Mouse (Mus musculus) CH12.LX (cell line): Measurements from ENCODE around the gene Abraxas2. TPM values are rescaled to one million over a fixed set of nuclear protein-coding genes. Genes with fewer than 3 reads are reported as not detected.

Experiments used
- DNase-seq: peaks from one replicate; pipeline ENCODE4 v3.0.0-alpha.2; 2013; ENCODE audit errors: extremely low read depth
- H3K27ac ChIP-seq: 2 replicates; pipeline ENCODE4 v1.5.1; 2012; ENCODE audit warnings: low read depth, mild to moderate bottlenecking, control low read depth, moderate library complexity; ENCODE audit not compliant: insufficient read depth
- H3K27me3 ChIP-seq: replicated peaks from 2 replicates; pipeline ENCODE3; 2012; ENCODE audit warnings: inconsistent platforms
- H3K36me3 ChIP-seq, 2 experiments: replicated peaks in 1 of 2; 2 replicates each; pipeline versions ENCODE3 to v1.6.1; 2012; ENCODE audit warnings: inconsistent platforms in 1 of 2, low read length in 1 of 2, mild to moderate bottlenecking in 1 of 2, mixed read lengths in 1 of 2, moderate library complexity in 1 of 2; ENCODE audit not compliant: control insufficient read depth in 1 of 2, insufficient read depth in 1 of 2
- H3K4me1 ChIP-seq, 2 experiments: 2 replicates each; pipeline ENCODE4 v1.6.1; 2012; ENCODE audit warnings: inconsistent platforms in 1 of 2, moderate library complexity in 1 of 2; ENCODE audit not compliant: insufficient read depth in 2 of 2, control insufficient read depth in 1 of 2
- H3K4me2 ChIP-seq: 2 replicates; pipeline ENCODE4 v1.6.1; 2012; ENCODE audit warnings: low read depth, mild to moderate bottlenecking, control low read depth; ENCODE audit not compliant: poor library complexity, insufficient read depth, severe bottlenecking
- H3K4me3 ChIP-seq, 3 experiments: fragments of 150-350 bp in 1 of 3; sonication (generic) in 1 of 3; replicated peaks in 1 of 3; 2 replicates each; pipeline versions ENCODE3 to v1.5.1; 2011 to 2012; ENCODE audit warnings: low read depth in 2 of 3, low read length in 2 of 3, mild to moderate bottlenecking in 2 of 3, moderate library complexity in 2 of 3, control low read depth in 1 of 3, improper control_type of control experiment in 1 of 3, inconsistent platforms in 1 of 3, mixed read lengths in 1 of 3; ENCODE audit not compliant: poor library complexity in 1 of 3
- H3K79me2 ChIP-seq: replicated peaks from 2 replicates; pipeline ENCODE4 v1.6.1; 2012; ENCODE audit warnings: mild to moderate bottlenecking, moderate library complexity; ENCODE audit not compliant: control insufficient read depth, poor library complexity, insufficient read depth, severe bottlenecking; ENCODE audit errors: extremely low read depth
- H3K9ac ChIP-seq: 2 replicates; pipeline ENCODE4 v1.6.1; 2012; ENCODE audit warnings: low read depth, mild to moderate bottlenecking, control low read depth, moderate library complexity; ENCODE audit not compliant: insufficient read depth
- H3K9me3 ChIP-seq: replicated peaks from 2 replicates; pipeline ENCODE3; 2012; ENCODE audit warnings: low read length, inconsistent platforms, mixed read lengths
- BHLHE40 ChIP-seq: IDR thresholded peaks from 2 replicates; pipeline ENCODE4 v1.6.1; 2011; ENCODE audit warnings: mild to moderate bottlenecking, low read depth, low read length, improper control_type of control experiment
- CHD1 ChIP-seq: IDR thresholded peaks from 2 replicates; pipeline ENCODE4 v1.6.1; 2012; ENCODE audit warnings: low read depth, low read length, improper control_type of control experiment, inconsistent platforms
- CHD2 ChIP-seq: IDR thresholded peaks from 2 replicates; pipeline ENCODE4 v1.6.1; 2011; ENCODE audit warnings: low read length, improper control_type of control experiment
- CTCF ChIP-seq, 2 experiments: IDR thresholded peaks in 1 of 2; conservative IDR thresholded peaks in 1 of 2; 2 replicates each; pipeline ENCODE4 v1.5.1; 2011 to 2012; ENCODE audit warnings: low read depth in 2 of 2, low read length in 2 of 2, improper control_type of control experiment in 1 of 2, inconsistent platforms in 1 of 2, mild to moderate bottlenecking in 1 of 2, moderate library complexity in 1 of 2
- E2F4 ChIP-seq: IDR thresholded peaks from 2 replicates; pipeline ENCODE4 v1.6.1; 2011; ENCODE audit warnings: low read depth, low read length, improper control_type of control experiment; ENCODE audit not compliant: insufficient replicate concordance
- ELF1 ChIP-seq: IDR thresholded peaks from 2 replicates; pipeline ENCODE4 v1.6.1; 2014; ENCODE audit warnings: low read depth, mild to moderate bottlenecking, inconsistent platforms, low read length, improper control_type of control experiment
- GABPA ChIP-seq: IDR thresholded peaks from 2 replicates; pipeline ENCODE4 v1.6.1; 2012; ENCODE audit warnings: low read depth, low read length, improper control_type of control experiment, inconsistent platforms; ENCODE audit not compliant: insufficient replicate concordance
- HCFC1 ChIP-seq: IDR thresholded peaks from 2 replicates; pipeline ENCODE4 v1.6.1; 2012; ENCODE audit warnings: low read depth, mild to moderate bottlenecking, inconsistent platforms, low read length, improper control_type of control experiment
- IRF4 ChIP-seq: IDR thresholded peaks from 2 replicates; pipeline ENCODE4 v1.6.1; 2014; ENCODE audit warnings: low read depth, mild to moderate bottlenecking, inconsistent platforms, low read length, improper control_type of control experiment
- JUN ChIP-seq: IDR thresholded peaks from 2 replicates; pipeline ENCODE4 v1.6.1; 2011; ENCODE audit warnings: low read depth, mild to moderate bottlenecking, low read length, improper control_type of control experiment, moderate library complexity; ENCODE audit not compliant: insufficient read depth
- JUND ChIP-seq: conservative IDR thresholded peaks from 2 replicates; pipeline ENCODE4 v1.6.1; 2011; ENCODE audit warnings: low read depth, low read length, improper control_type of control experiment
- KAT2A ChIP-seq: IDR thresholded peaks from 2 replicates; pipeline ENCODE4 v1.6.1; 2012; ENCODE audit warnings: low read length, improper control_type of control experiment, inconsistent platforms; ENCODE audit not compliant: insufficient replicate concordance
- MAFK ChIP-seq: IDR thresholded peaks from 2 replicates; pipeline ENCODE4 v1.6.1; 2011; ENCODE audit warnings: low read length, improper control_type of control experiment; ENCODE audit not compliant: insufficient replicate concordance
- MAX ChIP-seq: IDR thresholded peaks from 2 replicates; pipeline ENCODE4 v1.6.1; 2011; ENCODE audit warnings: low read length, improper control_type of control experiment
- MAZ ChIP-seq: IDR thresholded peaks from 2 replicates; pipeline ENCODE4 v1.6.1; 2012; ENCODE audit warnings: low read depth, mild to moderate bottlenecking, inconsistent platforms, low read length, improper control_type of control experiment, moderate library complexity
- MEF2A ChIP-seq: IDR thresholded peaks from 2 replicates; pipeline ENCODE4 v1.6.1; 2014; ENCODE audit warnings: low read depth, mild to moderate bottlenecking, inconsistent platforms, low read length, improper control_type of control experiment, borderline replicate concordance
- MXI1 ChIP-seq: IDR thresholded peaks from 2 replicates; pipeline ENCODE4 v1.6.1; 2011; ENCODE audit warnings: mild to moderate bottlenecking, low read depth, low read length, improper control_type of control experiment
- MYC ChIP-seq: IDR thresholded peaks from 2 replicates; pipeline ENCODE4 v1.6.1; 2011; ENCODE audit warnings: low read depth, mild to moderate bottlenecking, improper control_type of control experiment, low read length
- NELFE ChIP-seq: IDR thresholded peaks from 2 replicates; pipeline ENCODE4 v1.6.1; 2011; ENCODE audit warnings: low read depth, low read length, improper control_type of control experiment
- NRF1 ChIP-seq: IDR thresholded peaks from 2 replicates; pipeline ENCODE4 v1.6.1; 2014; ENCODE audit warnings: low read depth, mild to moderate bottlenecking, inconsistent platforms, low read length, improper control_type of control experiment, moderate library complexity
- PAX5 ChIP-seq: IDR thresholded peaks from 2 replicates; pipeline ENCODE4 v1.6.1; 2012; ENCODE audit warnings: low read length, inconsistent platforms, mixed read lengths
- POLR2A ChIP-seq: IDR thresholded peaks from 2 replicates; pipeline ENCODE4 v1.6.1; 2011; ENCODE audit warnings: low read depth, mild to moderate bottlenecking, improper control_type of control experiment, low read length
- POLR2AphosphoS2 ChIP-seq: IDR thresholded peaks from 2 replicates; pipeline ENCODE4 v1.6.1; 2011; ENCODE audit warnings: low read depth, low read length, improper control_type of control experiment
- RCOR1 ChIP-seq: conservative IDR thresholded peaks from 2 replicates; pipeline ENCODE4 v1.6.1; 2012; ENCODE audit warnings: low read depth, mild to moderate bottlenecking, inconsistent platforms, low read length, improper control_type of control experiment
- SIN3A ChIP-seq: IDR thresholded peaks from 2 replicates; pipeline ENCODE4 v1.6.1; 2012; ENCODE audit warnings: low read length, improper control_type of control experiment, inconsistent platforms
- SMC3 ChIP-seq: IDR thresholded peaks from 2 replicates; pipeline ENCODE4 v1.6.1; 2011; ENCODE audit warnings: low read depth, low read length, improper control_type of control experiment
- TBP ChIP-seq: conservative IDR thresholded peaks from 2 replicates; pipeline ENCODE4 v1.6.1; 2011; ENCODE audit warnings: low read depth, low read length, improper control_type of control experiment
- TCF12 ChIP-seq: IDR thresholded peaks from 2 replicates; pipeline ENCODE4 v1.6.1; 2014; ENCODE audit warnings: low read depth, mild to moderate bottlenecking, inconsistent platforms, low read length, improper control_type of control experiment
- UBTF ChIP-seq: IDR thresholded peaks from 2 replicates; pipeline ENCODE4 v1.6.1; 2012; ENCODE audit warnings: low read depth, mild to moderate bottlenecking, inconsistent platforms, low read length, improper control_type of control experiment, moderate library complexity
- USF2 ChIP-seq: conservative IDR thresholded peaks from 2 replicates; pipeline ENCODE4 v1.6.1; 2011; ENCODE audit warnings: low read depth, low read length, improper control_type of control experiment
- ZC3H11A ChIP-seq: IDR thresholded peaks from 2 replicates; pipeline ENCODE4 v1.6.1; 2012; ENCODE audit warnings: low read depth, mild to moderate bottlenecking, inconsistent platforms, low read length, improper control_type of control experiment
- ZKSCAN1 ChIP-seq: IDR thresholded peaks from 2 replicates; pipeline ENCODE4 v1.6.1; 2012; ENCODE audit warnings: low read depth, inconsistent platforms, low read length, improper control_type of control experiment, borderline replicate concordance
- ZMIZ1 ChIP-seq: IDR thresholded peaks from 2 replicates; pipeline ENCODE4 v1.6.1; 2012; ENCODE audit warnings: low read depth, mild to moderate bottlenecking, inconsistent platforms, low read length, improper control_type of control experiment
- ZNF384 ChIP-seq: IDR thresholded peaks from 2 replicates; pipeline ENCODE4 v1.6.1; 2012; ENCODE audit warnings: low read depth, low read length, improper control_type of control experiment, inconsistent platforms
- dilution Hi-C: fragments of 300-500 bp; cut with MboI; formaldehyde crosslinking; loops from 2 replicates; pipeline ENCODE4 v1.14.3; 2020; ENCODE audit warnings: low sequenced_read_pairs; ENCODE audit not compliant: extremely low pct_unique_long_range_greater_than_20kb, extremely low pct_ligation_motif_present
- in situ Hi-C: fragments of 300-500 bp; cut with MboI; formaldehyde crosslinking; loops from 3 replicates; pipeline ENCODE4 v1.14.3; 2019; ENCODE audit warnings: low sequenced_read_pairs, low pct_ligation_motif_present, low pct_unique_long_range_greater_than_20kb, mixed read lengths
- polyA plus RNA-seq: library from polyadenylated mRNA; unstranded; fragments of >175 nt; gene quantifications from 2 replicates; pipeline ENCODE4 v1.2.1, GENCODE M21; 2012; ENCODE audit warnings: low read depth; ENCODE audit not compliant: insufficient read length
- total RNA-seq, 2 experiments: library from RNA; depleted of rRNA; stranded (reverse); fragments of 300-350 nt in 1 of 2; fragments of >200 nt in 1 of 2; gene quantifications; 2 replicates each; pipeline ENCODE4 v1.2.3; 2012 to 2014

The Abraxas2 gene
- total and polyA plus RNA-seq, 3 experiments = 20.1 to 28.4 (median 21.3) TPM

GRCm38 (mm10) chr7:132812619-132813415, 46.2 kb upstream of the Abraxas2 start (continued):
- TF ChIP-seq UBTF (no peak), ELF1 (peak; percentile 44; the same call in 1 of the 2 replicates), KAT2A (no peak)

- peak within 1 kb of the TSS; percentile 65 to 82 (median 81) for H3K4me3 ChIP-seq
- peak within 1 kb of the TSS; percentile 71 for H3K27ac ChIP-seq
- H3K4me2 ChIP-seq = peak within 1 kb of the TSS; percentile 96
- H3K9ac ChIP-seq = peak within 1 kb of the TSS; percentile 82
- peaks cover 7 to 59% of the 10 kb centered on the region in 2 experiments for H3K4me1 ChIP-seq
- no peak for DNase-seq
- peaks cover 40% of the 10 kb centered on the region for H3K79me2 ChIP-seq
- in situ Hi-C loops (no loop called here), dilution Hi-C loops (no loop called here)
- no peaks in the 10 kb centered on the region for H3K27me3 ChIP-seq
- H3K36me3 ChIP-seq = peaks cover 0 to 2% of the 10 kb centered on the region in 2 experiments
- no peaks in the 10 kb centered on the region for H3K9me3 ChIP-seq
- TF ChIP-seq ELF1 (peak; percentile 78), NRF1 (peak; percentile 76), JUND (no peak), CHD1 (no peak; the same call in 1 of the 2 replicates), CHD2 (no peak), CTCF (conservative IDR thresholded peaks at IDR 0.05 in 1 of 2, IDR thresholded peaks at IDR 0.05 in 1 of 2; ENCODE audit: low read depth in 2 of 2, low read length in 2 of 2) (peak in 1 of 2 experiments; percentile 14; a peak in 1 of 4 replicates), MAZ (0 out of 2 replicates have a peak, but pooled peaks have one; percentile 44), KAT2A (no peak), SIN3A (no peak), BHLHE40 (0 out of 2 replicates have a peak, but pooled peaks have one; percentile 49), MYC (0 out of 2 replicates have a peak, but pooled peaks have one; percentile 63), USF2 (no peak), ZNF384 (no peak), IRF4 (no peak), HCFC1 (no peak), ZKSCAN1 (no peak), ZMIZ1 (no peak), POLR2A (peak; percentile 57; the same call in 1 of the 2 replicates), UBTF (peak; percentile 41; the same call in 1 of the 2 replicates), SMC3 (no peak), MEF2A (no peak), NELFE (no peak; the same call in 1 of the 2 replicates), MXI1 (peak; percentile 7; the same call in 1 of the 2 replicates), POLR2AphosphoS2 (no peak), TCF12 (0 out of 2 replicates have a peak, but pooled peaks have one; percentile 32), MAFK (no peak), JUN (no peak), RCOR1 (no peak), ZC3H11A (no peak), PAX5 (no peak), GABPA (no peak), E2F4 (no peak), MAX (no peak), TBP (no peak)
Observed at GRCm38 (mm10) chr7:132813416-132814088, 45.5 kb upstream of the Abraxas2 start, which contains the start of gene Fam53b. Gene Fam53b (minus strand): TSS chr7:132813886.
